Mouse (Mus musculus): Measurements from ENCODE around the gene Gm5640. TPM values are rescaled to one million over a fixed set of nuclear protein-coding genes. Genes with fewer than 3 reads are reported as not detected.

Gm5640 gene
- total RNA-seq (2023; ENCODE audit: inconsistent age) = not detected in 4 replicates

DNA sequence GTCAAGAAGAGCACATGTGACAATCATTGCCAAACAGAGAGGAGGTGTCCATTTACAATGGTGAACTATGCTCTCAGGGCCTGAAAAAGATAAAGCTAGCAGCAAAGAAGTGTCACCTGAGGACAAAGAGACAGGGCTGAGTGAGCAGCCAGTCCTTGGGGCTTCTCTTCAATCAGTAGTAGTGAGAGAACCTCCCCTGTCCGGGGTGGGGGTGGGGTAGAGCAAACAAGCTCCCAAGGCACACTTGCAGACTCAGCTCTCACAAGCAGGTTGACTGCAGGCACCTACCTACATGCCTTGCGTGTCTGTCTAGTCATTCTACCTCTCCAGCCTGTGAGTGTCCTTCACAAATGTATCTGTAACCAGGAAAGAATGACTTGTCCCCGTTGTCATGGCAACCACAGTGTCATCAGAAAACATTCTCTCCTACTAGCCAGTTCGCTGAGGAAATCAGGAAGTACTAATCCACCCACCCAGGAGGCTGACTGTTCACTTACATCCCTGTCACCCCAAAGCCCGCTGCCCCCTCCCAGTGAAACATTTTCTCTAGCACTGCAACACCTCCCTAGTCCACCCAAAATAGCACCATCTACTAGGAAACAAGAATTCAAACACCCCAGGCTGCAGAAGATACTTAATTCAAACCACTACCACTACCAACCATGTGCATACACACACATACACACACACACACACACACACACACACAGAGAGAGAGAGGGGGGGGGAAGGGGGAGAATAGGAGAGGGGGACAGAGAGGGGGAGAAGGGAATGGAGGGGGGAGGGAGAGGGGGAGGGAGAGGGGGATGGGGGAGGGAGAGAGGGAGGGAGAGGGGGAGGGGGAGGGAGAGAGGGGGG, at the start of gene Gm5640:
Gene Gm5640, minus strand, starts transcription at position 170 of the 858 bp plus-strand sequence.

DNA sequence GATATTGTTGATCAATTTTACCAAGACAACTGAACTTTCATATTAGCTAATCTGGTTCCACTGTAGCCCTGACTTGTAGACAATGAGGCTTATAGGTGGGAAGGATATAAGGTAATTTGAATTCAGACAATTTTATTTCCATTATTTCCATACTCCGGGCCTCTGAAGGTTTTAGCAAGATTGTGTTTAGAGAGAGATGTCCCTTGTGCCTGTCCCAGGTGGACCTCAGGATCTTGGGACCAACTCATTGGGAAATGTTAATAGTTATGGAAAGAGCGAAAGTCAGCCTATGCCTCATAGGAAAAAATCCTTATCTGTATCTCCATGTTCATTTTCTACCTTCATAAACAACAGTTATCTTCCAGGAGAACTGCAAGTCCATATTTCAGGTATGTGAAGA, 53.1 kb downstream of the Gm5640 start, which contains the start of gene Olfr1325:
Gene Olfr1325, plus strand, starts transcription at position 301 of the 400 bp plus-strand sequence.

Other genes starting within 250 kb of the Gm5640 start
- 31.4 to 37.9 TPM (median 35.4 TPM) in 4 replicates for gene G6pdx, start 216.4 kb downstream of the Gm5640 start, total RNA-seq (2023; ENCODE audit: inconsistent age)
- gene Gm6880, start 164.2 kb downstream of the Gm5640 start, total RNA-seq (2023; ENCODE audit: inconsistent age) = not detected in 4 replicates
- gene Olfr1326-ps1, start 70.7 kb downstream of the Gm5640 start, total RNA-seq (2023; ENCODE audit: inconsistent age) = not detected in 4 replicates
- gene Olfr1325, start 53.0 kb downstream of the Gm5640 start, total RNA-seq (2023; ENCODE audit: inconsistent age) = not detected in 4 replicates
- gene Gm6890, start 95.3 kb upstream of the Gm5640 start, total RNA-seq (2023; ENCODE audit: inconsistent age) = not detected in 4 replicates
- gene Gm5936, start 191.6 kb upstream of the Gm5640 start, total RNA-seq (2023; ENCODE audit: inconsistent age) = not detected in 4 replicates

Measured in B cell, adult (primary cell).